Mouse (Mus musculus) G1E (cell line): ENCODE results near the gene Tnfrsf4.

Experiments
- CTCF ChIP-seq: IDR thresholded peaks from 2 replicates; pipeline ENCODE4 v1.5.1; 2012; ENCODE audit warnings: low read depth, low read length, inconsistent platforms, mixed read lengths
- GATA1 ChIP-seq: IDR thresholded peaks from 2 replicates; pipeline ENCODE4 v1.6.1; 2012; ENCODE audit warnings: borderline replicate concordance, low read length, inconsistent platforms, mixed read lengths
- GATA2 ChIP-seq: IDR thresholded peaks from 2 replicates; pipeline ENCODE4 v1.6.1; 2012; ENCODE audit warnings: low read depth, low read length, inconsistent platforms, borderline replicate concordance
- POLR2AphosphoS5 ChIP-seq: IDR thresholded peaks from 2 replicates; pipeline ENCODE4 v1.6.1; 2012; ENCODE audit warnings: low read depth, low read length, inconsistent platforms; ENCODE audit not compliant: insufficient replicate concordance
- TAL1 ChIP-seq: conservative IDR thresholded peaks from 2 replicates; pipeline ENCODE4 v1.6.1; 2012; ENCODE audit warnings: low read depth, low read length, inconsistent platforms, mixed read lengths

GRCm38 (mm10) chr4:156054606-156055005, 41.0 kb downstream of the Tnfrsf4 start:
- TF ChIP-seq CTCF (no peak), GATA2 (no peak), POLR2AphosphoS5 (no peak), GATA1 (no peak), TAL1 (no peak)
